Mouse (Mus musculus): Measurements from ENCODE around the gene Slc25a3. TPM values are rescaled to one million over a fixed set of nuclear protein-coding genes. Genes with fewer than 3 reads are reported as not detected.

Gene Slc25a3
- total RNA-seq, 2 experiments from 2014 or later: 338 to 663 TPM

DNA sequence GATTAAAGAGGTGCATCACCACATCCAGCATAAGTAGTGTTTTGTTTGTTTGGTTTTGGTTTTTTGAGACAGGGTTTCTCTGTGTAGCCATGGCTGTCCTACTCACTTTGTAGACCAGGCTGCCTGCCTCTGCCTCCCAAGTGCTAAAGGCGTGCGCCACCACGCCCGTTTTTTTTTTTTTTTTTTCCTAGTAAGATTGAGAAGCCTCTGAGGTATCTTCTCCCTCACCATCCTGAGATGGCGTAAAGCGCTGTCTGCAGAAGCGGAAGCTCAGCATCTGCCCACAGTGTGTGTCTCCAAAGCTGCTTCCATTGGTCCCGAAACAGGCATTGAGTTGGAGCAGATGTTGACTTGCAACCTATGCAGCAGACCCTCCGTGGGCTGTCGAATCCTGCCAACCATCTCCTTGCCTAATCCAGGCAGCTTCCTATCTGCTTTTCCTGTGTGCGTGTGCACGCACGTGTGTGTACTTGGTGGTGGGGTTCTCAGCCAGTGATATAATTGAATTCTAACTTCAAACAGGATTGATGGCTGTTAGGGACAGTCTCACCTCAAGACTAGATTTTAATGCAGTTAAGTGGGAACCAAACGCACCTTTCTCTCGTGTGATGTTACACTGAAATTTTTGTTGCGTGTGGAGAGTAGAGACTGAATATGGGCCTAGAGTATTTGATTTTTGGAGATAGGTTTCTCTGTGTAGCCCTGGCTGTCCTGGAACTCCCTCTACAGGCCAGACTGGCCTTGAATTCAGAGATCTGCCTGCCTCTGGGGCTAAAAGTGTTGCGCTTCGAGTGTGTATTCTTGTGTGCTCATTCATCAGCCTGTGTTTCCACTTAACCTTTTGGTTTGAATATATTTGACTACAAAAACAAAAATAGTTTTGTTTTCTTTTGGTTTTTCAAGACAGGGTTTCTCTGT is 19.7 kb upstream of the Slc25a3 start:
- peak; percentile 8; the same call in 1 of the 2 replicates for ATAC-seq (replicated peaks; ENCODE audit: low FRiP score, low TSS enrichment, poor library complexity, severe bottlenecking)

DNA sequence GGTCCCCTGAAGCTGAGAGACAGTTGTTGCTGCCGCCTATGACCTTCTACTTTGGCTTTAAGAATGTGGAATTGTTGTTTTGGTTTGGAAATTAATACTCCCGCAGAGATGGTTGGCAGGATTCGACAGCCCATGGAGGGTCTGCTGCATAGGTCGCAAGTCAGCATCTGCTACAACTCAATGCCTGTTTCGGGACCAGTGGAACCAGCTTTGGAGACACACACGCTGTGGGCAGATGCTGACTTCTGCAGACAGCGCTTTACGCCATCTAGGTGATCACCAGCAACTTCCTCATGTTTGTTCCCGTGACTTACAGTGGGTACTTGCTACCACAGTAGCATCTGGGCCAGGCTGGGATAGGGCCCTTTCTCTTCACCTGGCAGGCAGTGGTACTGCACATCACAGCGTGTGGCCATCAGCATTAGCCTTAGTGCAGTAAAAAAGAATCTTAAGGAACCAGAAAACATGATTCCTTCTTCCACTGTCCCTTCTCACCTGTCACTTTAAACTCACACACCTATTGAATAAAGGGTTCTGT is 18.9 kb upstream of the Slc25a3 start:
- peak; percentile 58 for ATAC-seq (replicated peaks; ENCODE audit: low FRiP score, low TSS enrichment, poor library complexity, severe bottlenecking)

DNA sequence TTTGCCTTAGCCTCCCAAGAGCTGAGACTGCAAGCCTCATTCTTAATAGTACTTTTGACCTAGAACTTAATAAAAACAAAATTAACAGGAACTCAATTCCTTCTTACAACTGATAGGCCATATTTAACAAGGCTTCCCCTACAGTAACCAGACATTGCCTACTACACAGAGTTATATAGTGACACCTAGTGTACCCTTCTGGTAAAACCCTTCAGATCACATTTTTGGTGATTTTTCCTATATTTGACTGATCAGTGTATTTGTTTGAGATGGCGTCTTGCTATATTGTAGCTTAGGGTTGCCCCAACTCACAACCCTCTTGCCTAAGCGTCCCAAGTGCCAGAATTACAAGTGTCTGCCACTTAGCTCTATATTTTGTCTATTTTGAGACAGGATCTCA is 17.7 kb upstream of the Slc25a3 start:
- ATAC-seq (replicated peaks; ENCODE audit: low FRiP score, low TSS enrichment, poor library complexity, severe bottlenecking): peak; percentile 73

DNA sequence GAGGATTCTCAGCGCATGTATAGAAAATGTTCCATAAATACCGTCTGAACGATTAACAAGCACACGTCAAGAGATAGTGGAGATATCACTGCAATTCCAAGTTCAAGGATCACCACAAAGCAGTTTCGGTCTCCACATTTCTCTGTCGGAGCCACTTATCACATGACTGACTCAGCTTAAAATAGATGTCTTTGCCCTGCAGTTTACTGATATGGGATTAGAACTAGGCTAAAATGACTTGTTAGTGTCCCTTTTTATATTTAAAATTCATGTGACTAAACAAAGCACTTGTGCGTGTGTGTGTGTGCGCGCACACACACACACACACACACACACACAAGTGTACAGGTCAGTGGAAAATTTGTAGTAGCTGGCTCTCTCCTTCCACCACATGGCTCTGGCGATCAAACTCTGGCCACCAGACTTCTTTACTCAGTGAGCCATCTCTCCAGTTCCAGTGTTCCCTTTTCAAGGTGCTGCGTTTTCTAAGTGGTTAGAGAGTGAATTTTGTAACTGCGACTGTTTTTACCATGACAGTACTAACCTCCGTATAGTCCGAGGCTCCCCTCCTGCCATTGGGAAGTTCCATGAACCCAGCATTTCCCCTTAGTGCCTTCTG is 15.4 kb upstream of the Slc25a3 start:
- ATAC-seq (replicated peaks; ENCODE audit: low FRiP score, low TSS enrichment, poor library complexity, severe bottlenecking): peak; percentile 45; the same call in 1 of the 2 replicates

DNA sequence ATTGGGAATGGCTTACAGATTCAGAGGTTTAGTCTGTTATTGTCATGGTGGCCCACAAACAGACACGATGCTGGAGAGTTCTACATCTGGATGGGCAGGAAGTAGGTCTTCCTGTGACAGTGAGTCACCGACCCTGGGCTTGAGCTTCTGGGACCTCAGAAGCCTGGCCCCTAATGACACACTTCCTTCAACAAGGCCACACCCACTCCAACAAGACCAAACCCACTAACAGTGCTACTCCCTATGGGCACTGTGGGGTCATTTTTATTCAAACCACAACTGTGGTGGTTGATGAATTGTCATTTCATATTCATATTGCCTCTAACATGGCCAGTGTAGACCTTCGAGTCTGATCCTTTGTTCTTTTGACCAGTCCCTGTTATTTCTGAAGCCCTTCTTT is 14.5 kb upstream of the Slc25a3 start:
- ATAC-seq (replicated peaks; ENCODE audit: low FRiP score, low TSS enrichment, poor library complexity, severe bottlenecking): 0 out of 2 replicates have a peak, but pooled peaks have one; percentile 15

DNA sequence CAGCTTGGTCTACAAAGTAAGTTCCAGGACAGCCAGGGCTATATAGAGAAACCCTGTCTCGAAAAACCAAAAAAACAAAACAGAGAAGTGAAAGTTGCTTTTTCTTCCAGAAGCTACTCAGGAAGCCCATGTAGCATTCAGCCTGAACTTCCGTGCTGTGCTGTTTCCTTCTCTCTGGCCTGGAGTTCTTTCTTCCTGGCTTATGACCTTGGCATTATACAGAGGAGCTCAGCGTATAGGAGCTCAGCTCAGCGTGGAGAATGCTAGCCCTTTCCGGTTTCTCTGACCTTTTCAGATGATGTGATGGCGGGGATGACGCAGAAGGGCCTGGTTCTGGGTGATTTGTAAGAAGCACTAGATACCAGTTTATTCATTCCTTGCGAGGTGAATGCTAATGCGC is 13.5 kb upstream of the Slc25a3 start:
- no peak for ATAC-seq (replicated peaks; ENCODE audit: low FRiP score, low TSS enrichment, poor library complexity, severe bottlenecking)

DNA sequence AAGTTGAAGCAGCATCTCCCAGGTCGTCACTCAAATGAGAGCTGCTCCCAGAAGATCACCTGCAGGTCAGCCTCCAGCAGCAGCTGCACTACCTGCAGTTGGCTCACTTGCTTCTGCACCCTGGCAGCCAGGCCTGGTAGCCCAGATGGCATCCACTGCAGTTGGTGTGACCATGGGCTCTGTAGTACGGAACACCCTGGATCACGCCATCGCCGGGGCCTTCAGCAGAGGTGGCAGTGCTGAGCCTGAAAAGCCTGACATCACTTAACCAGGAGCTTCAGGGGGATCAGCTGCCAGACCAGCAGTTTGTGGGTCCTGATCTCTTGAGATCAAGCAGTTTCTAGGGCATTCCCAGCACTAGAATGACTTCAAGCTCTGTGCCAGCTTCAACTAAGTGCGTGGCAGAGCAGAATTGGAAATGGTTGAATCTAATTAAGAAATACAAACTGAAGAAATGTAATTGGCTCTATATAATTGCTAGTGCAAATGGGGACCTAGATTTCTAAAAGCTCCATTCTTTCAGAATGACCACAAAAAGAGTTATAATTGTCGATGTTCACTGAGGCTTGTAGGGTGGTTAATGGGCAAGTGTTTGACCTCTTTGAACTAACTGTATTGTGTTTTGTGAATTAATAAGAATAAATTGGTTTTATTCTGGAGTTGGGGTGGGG is 11.6 kb upstream of the Slc25a3 start:
- no peak for ATAC-seq (replicated peaks; ENCODE audit: low FRiP score, low TSS enrichment, poor library complexity, severe bottlenecking)

DNA sequence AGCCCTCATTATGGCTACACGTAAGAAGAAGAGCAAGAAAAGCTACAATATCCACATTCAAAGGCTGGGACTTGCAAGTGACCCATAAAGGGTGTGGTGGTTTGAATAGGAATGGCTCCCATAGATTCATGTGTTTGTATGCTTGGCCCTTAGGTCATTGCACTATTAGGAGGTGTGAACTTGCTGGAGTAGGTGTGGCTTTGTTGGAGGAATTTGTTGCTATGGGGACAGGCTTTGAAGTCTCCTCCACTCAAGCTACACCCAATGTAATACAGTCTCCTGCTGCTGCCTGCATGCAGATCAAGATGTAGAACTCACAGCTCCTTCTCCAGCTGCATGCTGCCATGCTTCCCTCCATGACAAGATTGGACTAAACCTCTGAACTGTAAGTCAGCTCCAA is 7.7 kb upstream of the Slc25a3 start:
- ATAC-seq (replicated peaks; ENCODE audit: low FRiP score, low TSS enrichment, poor library complexity, severe bottlenecking): no peak

DNA sequence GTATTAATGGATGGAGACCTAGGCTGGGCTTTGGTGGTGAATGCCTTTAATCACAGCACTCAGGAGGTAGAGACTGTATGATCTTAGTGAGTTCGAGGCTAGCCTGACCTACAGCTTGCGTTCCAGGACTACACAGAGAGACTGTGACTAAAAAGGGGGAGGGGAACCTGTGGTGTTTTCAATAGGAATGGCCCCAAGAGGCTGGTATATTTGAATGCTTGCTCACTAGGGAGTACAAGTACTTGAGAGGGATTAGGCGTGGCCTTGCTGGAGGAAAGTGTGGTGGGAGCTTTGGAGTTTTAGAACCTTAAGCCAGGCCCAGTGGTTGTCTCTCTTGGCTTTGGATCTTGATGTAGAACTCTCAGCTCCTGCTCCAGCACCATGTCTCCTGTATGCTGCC is 6.9 kb upstream of the Slc25a3 start:
- ATAC-seq (replicated peaks; ENCODE audit: low FRiP score, low TSS enrichment, poor library complexity, severe bottlenecking): no peak

DNA sequence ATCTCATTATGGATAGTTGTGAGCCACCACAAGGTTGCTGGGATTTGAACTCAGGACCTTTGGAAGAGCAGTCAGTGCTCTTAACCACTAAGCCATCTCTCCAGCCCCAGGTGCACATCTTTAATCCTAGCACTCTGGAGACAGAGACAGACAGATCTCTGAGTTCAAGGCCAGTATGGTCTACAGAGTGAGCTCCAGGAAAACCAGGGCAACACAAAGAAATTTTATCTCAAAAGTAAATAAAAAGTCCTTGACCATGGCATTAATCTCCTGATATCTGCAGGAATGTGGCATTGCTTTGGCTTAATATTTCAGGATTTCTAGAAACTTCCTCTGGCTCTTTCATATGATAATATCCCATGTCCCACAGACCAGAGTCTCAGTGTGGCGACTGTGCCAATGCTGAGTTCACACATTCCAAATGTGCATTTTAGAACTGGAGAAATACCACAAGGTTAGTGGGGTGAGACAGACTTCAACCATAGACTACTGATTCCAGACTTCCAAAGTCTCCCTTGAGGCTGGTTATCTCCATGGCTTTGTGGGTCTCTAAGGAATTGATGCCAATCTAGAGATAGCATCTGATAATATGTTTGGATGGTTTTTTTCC is 4.8 kb upstream of the Slc25a3 start:
- no peak for ATAC-seq (replicated peaks; ENCODE audit: low FRiP score, low TSS enrichment, poor library complexity, severe bottlenecking)

DNA sequence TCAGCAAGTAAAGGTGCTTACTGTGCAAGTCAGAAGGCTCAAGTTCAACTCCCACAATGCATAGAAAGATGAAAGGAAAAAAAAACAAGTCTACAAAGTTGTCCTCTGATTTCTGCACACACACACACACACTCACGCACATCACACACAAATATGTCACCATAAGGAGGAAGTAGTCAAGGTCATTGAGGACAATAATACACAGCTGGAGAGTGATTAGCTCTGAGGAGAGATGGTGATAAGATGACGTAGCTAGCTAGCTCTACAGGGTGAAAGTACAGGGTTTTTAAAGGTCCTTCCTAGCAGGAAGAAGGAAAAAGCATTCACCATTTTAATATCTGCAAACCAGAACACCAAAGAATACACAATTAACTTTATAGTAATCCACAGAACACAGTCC is 3.5 kb upstream of the Slc25a3 start:
- ATAC-seq (replicated peaks; ENCODE audit: low FRiP score, low TSS enrichment, poor library complexity, severe bottlenecking): no peak

DNA sequence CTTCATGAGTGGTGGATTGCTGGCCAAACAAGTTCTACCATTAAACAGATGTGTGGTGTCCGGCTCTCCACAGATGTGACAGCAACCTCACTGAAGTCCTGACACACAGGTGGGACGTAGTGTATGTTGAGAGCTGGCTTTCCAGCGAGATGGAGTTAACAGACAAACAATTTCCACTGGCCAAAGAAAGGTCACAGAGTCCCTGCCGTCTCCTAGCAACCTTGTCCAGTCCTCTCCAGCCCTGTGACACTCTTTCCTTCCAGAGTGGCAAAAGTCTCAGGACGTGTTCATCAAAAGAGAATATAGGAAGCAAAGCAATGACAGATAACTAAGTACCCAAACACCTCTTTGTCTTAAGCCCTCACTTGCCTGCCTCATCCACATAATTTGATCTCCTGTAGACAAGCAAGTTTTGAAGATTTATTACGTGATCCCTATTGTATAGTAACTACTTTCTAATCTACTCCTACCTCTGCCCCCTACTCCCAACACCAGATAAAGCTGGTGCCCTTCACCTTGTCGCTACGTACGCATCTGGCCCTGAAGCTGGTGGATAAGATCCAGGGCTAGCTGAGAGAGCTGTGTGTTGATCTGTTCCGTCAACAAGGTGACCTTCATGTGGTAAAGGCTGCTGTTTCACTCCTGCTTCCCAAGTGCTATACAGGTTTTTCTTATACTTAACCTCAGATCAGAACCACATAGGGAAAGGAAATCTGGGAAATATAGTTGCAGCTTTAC is 2.9 kb upstream of the Slc25a3 start:
- no peak for ATAC-seq (replicated peaks; ENCODE audit: low FRiP score, low TSS enrichment, poor library complexity, severe bottlenecking)

DNA sequence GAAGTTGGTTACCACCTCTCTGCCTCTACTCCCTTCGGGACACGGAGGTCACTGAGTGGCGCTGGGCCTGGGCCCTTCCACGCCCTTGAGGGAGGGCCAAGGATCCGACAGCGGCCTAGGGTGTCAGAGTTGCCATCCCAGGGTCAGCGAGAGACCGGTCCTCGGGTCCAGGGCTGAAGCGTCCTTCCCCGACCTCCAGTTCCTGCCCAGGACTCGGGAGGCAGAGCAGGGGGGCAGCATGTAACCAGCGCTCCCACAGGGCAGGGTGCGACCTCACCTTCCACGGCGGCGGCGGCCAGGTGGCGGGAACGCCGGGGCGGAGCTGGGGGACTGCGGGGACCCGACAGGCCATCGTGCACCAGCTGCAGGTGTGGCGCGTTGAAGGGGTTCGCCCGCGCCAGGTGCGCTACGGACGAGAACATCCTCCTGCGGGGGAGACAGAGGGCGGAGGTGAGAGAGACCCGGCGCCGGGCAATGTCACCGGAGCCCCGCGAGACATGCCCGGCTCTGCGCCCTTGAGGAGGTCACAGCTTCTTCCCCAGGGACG is 505 bp downstream of the Slc25a3 start:
- peak; percentile 52 for ATAC-seq (replicated peaks; ENCODE audit: low FRiP score, low TSS enrichment, poor library complexity, severe bottlenecking)

DNA sequence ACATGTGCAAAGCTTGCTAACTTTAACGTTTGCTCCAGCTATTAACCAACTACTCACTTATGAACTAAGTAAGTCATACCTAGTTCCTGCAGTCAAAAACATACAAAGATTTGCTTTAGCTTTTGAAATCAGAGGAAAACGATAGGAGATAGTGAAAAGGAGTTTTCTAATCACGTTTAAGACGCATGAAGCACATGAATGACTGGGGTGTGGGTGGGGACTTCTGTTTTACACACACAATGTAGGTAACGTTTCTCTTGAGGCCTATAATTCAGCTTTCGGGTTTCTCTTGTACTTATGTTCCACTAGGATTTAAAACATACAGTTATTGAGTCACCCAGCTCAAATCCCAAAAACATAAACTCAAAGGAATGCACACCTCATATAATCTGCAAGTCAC is 1.2 kb downstream of the Slc25a3 start:
- ATAC-seq (replicated peaks; ENCODE audit: low FRiP score, low TSS enrichment, poor library complexity, severe bottlenecking): no peak

DNA sequence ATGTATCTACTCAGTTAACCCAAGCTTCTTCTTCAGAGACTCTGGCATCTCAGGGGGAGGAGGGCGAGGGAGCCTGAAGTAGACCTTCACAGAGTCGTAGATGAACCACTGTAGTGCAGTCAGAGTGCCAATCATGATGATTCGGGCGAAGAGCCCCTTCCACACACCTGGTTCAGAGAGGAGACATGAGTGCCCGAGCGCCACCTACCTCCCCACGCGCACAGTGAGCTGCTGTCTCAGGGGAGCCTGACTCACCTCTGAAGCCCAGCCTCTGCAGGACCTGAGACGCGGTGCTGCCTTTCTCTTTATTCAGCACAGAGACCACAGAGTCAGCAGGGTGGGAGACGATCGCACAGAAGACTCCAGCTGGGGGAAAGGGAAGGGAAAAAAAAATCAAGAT is 6.9 kb downstream of the Slc25a3 start:
- no peak for ATAC-seq (replicated peaks; ENCODE audit: low FRiP score, low TSS enrichment, poor library complexity, severe bottlenecking)

DNA sequence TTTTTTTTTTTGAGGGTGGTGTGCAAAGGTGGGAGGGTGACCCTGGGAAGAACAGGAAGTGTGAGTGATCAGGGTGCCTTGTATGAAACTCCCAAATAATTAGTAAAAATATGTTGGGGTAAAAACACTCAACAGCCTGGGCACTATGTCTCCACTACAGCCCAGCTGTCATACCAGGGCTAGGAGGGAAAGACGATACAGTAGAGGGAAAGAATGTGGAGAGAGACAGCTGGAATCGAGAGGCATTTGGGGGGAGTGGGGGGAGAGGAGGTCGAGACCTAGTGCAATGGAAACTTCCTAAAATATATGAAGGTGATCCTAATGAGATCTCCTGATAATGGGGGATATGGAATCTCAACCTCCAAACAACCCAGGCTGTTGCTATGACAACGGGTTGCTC is 14.0 kb downstream of the Slc25a3 start:
- ATAC-seq (replicated peaks; ENCODE audit: low FRiP score, low TSS enrichment, poor library complexity, severe bottlenecking): no peak

DNA sequence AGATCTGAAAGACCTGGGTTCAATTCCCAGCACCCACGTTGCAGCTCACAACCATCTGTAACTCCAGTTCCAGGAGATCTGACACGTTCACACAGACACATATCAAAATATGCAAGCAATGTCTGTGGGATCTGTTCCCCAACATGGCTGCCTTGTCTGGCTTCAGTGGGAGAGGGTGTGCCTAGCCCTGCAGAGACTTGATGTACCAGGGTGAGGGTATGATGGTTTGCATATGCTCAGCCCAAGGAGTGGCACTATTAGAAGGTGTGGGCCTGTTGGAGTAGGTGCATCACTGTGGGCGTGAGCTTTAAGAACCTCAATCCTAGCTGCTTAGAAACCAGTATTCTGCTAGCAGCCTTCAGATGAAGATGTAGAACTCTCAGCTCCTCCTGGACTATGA is 17.9 kb downstream of the Slc25a3 start:
- ATAC-seq (replicated peaks; ENCODE audit: low FRiP score, low TSS enrichment, poor library complexity, severe bottlenecking): no peak

DNA sequence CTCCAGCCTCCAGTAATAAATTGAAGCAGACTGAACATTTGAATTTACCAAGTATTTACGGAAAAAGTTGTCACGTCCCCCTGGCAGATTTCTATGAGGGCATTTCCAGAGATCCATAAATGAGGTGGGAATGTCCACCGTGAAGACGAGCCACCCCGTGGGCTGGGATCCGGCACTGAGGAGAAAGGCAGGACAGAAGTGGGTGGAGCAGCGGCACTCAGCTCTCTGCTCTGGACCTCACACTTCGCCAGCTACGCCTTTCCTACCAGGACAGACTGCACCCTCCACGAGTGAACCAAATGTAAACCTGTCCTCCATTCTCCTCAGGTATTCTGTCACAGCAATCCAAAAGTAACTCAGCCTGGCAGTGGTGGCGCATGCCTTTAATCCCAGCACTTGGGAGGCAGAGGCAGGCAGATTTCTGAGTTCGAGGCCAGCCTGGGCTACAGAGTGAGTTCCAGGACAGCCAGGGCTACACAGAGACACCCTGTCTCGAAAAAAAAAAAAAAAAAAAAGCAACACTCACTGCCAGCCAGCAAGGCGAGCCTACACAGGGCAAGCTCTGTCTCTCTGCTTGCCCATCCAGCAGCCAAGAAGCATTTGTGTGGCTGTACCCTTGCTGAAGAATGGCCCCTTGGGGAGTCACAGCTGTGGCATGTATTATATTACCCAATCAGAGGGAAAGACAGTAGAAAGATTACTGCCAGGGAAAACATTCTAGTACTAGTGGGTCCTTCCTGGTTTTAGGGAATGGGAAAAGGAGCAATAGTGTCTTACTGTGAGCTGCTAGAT is 20.9 kb downstream of the Slc25a3 start:
- ATAC-seq (replicated peaks; ENCODE audit: low FRiP score, low TSS enrichment, poor library complexity, severe bottlenecking): no peak

Data from megakaryocyte-erythroid progenitor cell, adult 5-6 weeks (primary cell).